Mouse (Mus musculus) layer of hippocampus, postnatal 36 days (tissue): ENCODE results near the gene Arhgap9. TPM values are rescaled to one million over a fixed set of nuclear protein-coding genes. Genes with fewer than 3 reads are reported as not detected.
"Not testable (repeated sequence)": the region's sequence is repeated elsewhere in the genome, so short reads cannot be mapped to it uniquely, and the experiment has no call there.

Source experiments
- DNase-seq, 2 experiments: peaks; one replicate each; pipeline ENCODE4 v3.0.0; 2022
- total RNA-seq, 2 experiments: library from RNA; stranded (reverse); gene quantifications; 2 replicates each; pipeline ENCODE4 v1.2.3; 2021

Arhgap9 gene
- total RNA-seq, 2 experiments from 2014 or later: 0.86 to 1.0 TPM

DNA sequence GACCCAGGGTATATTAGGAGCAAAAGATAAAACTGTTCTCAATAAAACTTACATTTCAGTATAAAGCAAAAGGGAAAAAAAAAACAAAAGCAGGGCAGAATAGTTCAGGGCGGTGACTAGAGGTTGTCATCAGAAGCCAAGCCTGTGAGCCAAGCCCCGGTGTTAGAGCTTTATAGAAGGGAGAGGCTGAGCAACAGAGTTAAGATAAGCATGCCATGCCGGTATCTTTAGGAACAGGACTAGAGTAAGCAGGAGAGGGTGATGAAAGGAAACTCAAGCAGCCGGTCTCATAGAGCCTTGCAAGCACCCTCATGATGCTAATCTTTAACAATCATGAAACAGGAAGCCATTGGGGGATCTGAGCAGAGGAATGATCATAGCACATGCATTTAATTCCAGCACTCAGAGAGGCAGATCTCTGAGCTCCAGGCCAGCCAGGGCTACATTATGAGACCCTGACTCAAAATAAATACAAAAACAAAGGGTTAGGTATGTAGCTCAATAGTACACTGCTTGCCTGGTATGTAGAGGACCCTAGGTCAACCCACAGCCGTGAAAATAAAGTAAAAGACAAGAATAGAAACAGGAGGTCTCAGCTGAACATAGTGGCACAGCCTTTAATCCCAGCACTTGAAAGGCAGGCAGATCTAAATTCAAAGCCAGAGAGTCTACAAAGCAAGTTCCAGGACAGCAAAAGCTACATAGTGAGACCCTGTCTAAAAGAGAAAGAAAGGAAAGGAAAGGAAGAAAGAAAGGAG is 29.7 kb upstream of the Arhgap9 start:
- no peak for DNase-seq

DNA sequence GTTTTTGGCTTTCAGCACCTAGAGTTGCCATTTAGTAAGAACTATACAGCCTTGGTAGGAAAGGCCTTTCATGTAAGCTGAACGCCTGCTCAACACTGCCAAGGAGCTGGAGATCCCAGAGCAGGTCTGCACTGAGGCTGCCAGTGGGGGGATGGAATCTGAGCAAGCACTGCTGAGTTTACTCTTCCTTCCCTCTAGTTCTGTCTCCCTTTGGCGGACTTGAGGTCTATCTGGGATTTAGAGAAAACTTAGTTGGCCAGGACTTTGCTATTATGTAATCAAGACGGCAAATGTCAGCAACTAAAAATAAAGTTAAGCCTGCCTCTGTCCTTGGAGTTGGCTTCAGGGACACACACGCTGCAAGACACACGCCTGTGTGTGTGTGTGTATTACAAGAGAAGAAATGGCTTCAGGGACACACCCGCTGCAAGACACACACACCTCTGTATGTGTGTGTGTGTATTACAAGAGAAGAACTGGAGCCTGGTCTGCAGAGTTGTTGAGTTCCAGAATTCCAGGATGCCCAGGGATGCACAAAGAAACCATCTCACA is 28.7 kb upstream of the Arhgap9 start:
- DNase-seq: no peak

GRCm38 (mm10) chr10:127293590-127294113 is 28.1 kb upstream of the Arhgap9 start:
- DNase-seq: no peak

- no peak for DNase-seq
Measured at GRCm38 (mm10) chr10:127294895-127295510, 26.8 kb upstream of the Arhgap9 start.

DNA sequence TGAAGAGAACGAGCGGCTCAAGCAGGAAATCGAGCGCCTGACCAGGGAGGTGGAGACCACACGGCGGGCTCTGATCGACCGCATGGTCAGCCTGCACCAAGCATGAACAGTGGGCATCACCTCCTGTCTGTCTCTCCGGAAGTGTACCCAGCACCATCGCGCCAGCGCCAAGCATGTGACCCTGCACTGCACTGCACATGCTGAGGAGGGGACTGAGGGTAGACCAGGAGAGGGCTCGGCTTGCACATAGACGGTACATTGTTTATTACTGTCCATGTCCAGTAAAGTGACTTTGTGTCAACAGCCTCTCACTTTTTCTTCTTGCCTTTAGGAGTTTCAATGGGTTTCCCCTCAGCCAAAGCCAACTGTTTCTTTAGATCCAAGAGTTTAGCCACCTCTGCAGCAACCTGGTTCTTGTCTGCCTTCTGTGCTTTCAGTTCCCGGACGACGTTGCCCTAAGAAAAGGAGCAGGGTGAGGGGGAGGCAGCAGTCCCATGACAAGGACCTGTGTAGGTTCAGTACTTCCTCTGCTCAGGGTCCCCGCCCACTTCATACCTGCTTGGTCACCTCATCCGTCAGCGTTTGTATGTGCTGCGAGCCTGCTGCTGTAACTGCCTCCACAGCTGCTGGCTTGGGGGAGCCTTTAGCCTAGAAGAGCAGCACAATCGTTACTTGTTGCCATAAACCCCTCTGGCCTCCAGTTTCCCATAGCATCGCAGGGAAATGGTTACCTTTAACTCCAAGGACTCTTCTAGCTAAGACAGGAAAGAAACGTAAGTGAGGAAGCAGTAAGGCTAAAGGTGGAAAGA is 25.6 kb upstream of the Arhgap9 start:
- DNase-seq: no peak

GRCm38 (mm10) chr10:127297015-127297871 is 24.5 kb upstream of the Arhgap9 start:
- no peak for DNase-seq

DNA sequence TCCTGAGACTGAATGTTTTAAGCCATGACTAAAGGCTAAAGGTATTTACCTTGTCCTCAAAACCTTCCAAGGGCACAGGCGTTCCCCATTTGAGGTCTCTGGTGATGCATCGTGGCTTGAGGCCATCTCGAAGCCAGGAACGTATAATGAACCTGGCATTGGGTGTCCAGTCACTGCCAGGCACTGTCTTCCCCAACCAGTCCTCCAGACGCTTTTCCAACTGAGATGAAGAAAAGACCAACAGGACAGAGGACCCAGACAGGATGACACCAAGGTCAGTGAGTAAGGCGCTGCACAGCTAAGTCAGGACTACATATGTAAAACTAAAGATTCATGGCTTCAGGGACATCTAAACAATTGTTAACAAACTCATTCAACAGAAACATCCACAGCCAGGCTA is 21.4 kb upstream of the Arhgap9 start:
- no peak for DNase-seq

DNA sequence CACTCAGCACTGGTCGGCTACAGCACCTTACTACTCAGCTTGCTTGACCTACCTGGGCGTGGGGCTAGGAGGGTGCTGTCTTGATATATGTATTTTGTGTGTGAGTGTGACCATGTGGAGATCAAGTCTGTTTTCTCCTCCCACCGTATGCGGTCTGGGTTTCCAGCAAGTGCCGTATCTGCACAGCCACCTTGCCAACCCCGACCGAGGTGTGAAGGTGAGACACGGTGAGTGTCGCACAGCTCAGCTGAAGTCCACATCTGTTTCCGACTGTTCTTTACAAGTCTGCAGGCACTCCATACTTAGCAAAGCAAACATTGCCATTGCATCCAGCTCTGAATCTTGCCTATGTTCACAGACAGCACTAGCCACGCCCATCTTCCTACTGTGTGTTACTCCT is 18.6 kb upstream of the Arhgap9 start:
- DNase-seq: no peak

DNA sequence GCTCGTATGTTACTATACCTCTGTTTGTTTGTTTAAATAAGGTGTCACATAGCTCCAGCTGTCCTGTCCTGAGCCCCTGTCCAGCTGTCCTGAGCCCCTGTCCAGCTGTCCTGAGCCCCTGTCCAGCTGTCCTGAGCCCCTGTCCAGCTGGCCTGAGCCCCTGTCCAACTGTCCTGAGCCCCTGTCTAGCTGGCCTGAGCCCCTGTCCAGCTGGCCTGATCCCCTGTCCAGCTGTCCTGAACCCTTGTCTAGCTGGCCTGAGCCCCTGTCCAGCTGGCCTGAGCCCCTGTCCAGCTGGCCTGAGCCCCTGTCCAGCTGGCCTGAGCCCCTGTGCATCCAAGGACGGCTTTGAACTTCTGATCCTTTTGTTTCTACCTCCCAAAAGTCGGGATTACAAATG is 12.6 kb upstream of the Arhgap9 start:
- DNase-seq: not testable (repeated sequence)

GRCm38 (mm10) chr10:127310523-127311475 is 11.0 kb upstream of the Arhgap9 start:
- DNase-seq: no peak

DNA sequence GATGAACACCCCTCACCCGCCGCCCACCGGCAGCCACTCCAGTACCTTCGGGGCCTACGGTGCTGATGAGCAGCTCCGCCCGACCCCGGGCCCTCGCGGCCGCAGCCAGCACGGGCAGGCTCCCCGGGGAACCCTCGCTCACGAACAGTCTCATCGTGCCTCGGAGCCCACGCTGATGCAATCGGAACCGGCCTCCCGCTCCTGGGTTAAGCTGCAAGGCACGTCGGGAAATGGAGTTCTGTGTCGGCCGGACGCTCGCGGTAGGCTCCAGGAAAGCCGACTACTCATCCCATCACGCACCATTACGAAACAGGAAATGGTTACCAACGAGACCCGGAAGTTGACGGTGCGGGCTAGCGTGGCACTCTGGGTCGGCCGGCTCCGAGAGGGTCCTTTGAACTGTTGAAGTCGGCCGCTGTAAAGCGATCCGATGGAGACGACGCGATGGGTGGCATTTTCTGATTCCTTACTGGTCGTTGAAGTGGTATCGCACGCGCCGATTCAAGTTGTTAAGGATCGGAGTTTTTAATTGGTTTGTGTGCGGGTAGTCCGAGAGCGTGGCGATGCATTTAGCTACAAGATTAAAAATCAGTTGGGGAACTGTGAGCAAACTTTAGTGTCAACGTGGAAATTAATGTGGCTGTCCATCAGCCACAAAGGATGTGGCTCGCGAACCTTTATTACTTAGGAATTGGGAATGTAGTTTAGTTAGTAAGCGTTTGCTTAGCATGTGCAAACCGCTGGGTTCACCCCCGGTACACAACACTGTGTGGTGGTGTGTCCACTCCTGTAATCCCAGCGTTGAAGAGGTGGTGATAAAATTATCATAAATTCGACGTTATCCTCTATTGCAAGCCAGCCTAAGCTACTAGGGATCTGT is 10.0 kb upstream of the Arhgap9 start, which contains the start of gene Mars:
TSS of gene Mars (minus strand) at position 311 of the 880 bp plus-strand sequence.
- peak; percentile 94 to 95 for DNase-seq

GRCm38 (mm10) chr10:127312356-127312676 is 9.4 kb upstream of the Arhgap9 start:
- peak; percentile 66 to 74 for DNase-seq

DNA sequence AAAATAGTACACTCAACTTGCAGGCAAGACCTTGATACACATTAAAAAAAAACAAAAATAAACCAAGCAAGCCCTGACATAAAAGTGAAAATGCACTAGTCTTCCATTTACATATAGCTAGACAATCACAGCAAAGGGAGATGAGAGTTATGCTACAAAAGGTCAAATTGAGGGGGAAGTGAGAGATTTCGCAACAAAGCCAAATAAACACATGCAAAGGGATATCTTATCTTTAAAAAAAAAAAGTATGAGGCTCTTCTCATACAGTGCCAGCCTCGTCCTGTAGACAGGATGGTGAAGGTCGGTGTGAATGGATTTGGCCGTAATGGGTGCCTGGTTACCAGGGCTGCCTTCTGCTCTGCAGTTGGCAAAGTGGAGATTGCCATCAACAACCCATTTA is 8.9 kb upstream of the Arhgap9 start:
- no peak for DNase-seq

GRCm38 (mm10) chr10:127313516-127313915 is 8.2 kb upstream of the Arhgap9 start:
- DNase-seq: not testable (repeated sequence)

GRCm38 (mm10) chr10:127314950-127315349 is 6.8 kb upstream of the Arhgap9 start:
- DNase-seq: not testable (repeated sequence)

DNA sequence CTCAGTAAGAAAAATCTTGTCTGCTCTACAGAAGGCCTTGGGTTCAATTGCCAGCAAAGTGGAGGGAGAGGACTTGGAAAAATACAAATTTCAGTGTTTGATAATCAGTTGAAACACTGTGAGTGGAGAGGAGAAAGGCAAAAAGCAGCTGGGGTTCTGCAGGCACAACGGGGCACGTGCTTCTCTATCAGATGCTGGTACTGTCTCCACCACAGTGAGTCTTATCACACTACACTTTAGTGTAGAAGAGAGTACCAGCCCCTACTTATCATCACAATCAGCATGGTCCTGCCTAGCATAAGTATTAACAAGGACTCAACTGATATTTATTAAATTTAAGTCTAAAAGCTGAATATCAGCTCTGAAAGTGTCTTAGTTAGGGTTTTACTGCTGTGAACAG is 4.5 kb upstream of the Arhgap9 start:
- no peak for DNase-seq

GRCm38 (mm10) chr10:127318009-127318408 is 3.8 kb upstream of the Arhgap9 start:
- no peak for DNase-seq

- DNase-seq: no peak
Measured at GRCm38 (mm10) chr10:127319969-127320368, 1.8 kb upstream of the Arhgap9 start.

- DNase-seq: no peak
Measured at GRCm38 (mm10) chr10:127322178-127322577, 414 bp downstream of the Arhgap9 start.

DNA sequence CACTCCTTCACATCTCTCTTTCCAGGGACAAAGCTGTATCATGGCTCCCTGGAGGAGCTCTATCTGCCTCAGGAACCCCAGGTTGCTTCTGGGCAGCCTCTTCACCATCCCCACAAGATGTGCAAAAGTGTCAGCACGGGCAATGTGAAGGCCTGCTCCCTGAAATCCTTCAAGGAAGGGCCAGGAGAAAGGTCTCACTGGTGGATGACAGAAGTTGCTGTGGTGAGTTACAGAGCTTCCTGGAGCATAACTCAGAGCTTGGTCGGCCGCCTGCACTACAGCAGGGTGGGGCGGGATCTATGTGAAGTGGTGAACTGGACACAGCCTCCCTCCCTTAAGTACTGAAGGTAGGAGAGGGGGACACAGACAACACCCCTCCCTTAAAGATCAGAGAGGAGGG is 905 bp downstream of the Arhgap9 start:
- DNase-seq: no peak
